Mouse (Mus musculus): ENCODE results near the gene Pla2g10. TPM values are rescaled to one million over a fixed set of nuclear protein-coding genes. Genes with fewer than 3 reads are reported as not detected.
A peak's percentile ranks its signal among the peaks of the same experiment; 100 is the strongest.

Pla2g10 gene
- polyA plus RNA-seq, 1 experiment from 2014 or later, result 0.93 TPM

- H3K9ac ChIP-seq, result peak overlapping the region; percentile 67; the same call in 1 of the 2 replicates
- H3K27ac ChIP-seq (ENCODE audit: low read depth), result peak overlapping the region; percentile 76
- H3K4me1 ChIP-seq (ENCODE audit: insufficient read depth), result 0 out of 2 replicates have a peak, but pooled peaks cover 4% of the 10 kb centered on the region
- no peaks in the 10 kb centered on the region for H3K9me3 ChIP-seq (ENCODE audit: low read depth, low read length)
- no peak for TF ChIP-seq CTCF (IDR thresholded peaks at IDR 0.05; ENCODE audit: low read depth)
- H3K4me2 ChIP-seq, result peak overlapping the region; percentile 65
- 0 out of 2 replicates have a peak overlapping the region, but pooled peaks have one; percentile 67 for H3K4me3 ChIP-seq (ENCODE audit: low read depth, low read length)
- ATAC-seq (ENCODE audit: insufficient read depth), result no peak
- DNase-seq, result no peak
- WGBS, result 73% methylated on average over 10 of the region's 10 CpGs
- H3K36me3 ChIP-seq (ENCODE audit: insufficient read depth), result peaks cover 17% of the 10 kb centered on the region
- no peaks in the 10 kb centered on the region for H3K27me3 ChIP-seq (ENCODE audit: insufficient read depth, low read length)
These were observed 62.2 kb downstream of the Pla2g10 start for GRCm38 (mm10) chr16:13668402-13669108.

- DNase-seq (peak; percentile 97), ATAC-seq (ENCODE audit: insufficient read depth) (peak; percentile 85)
- 0 out of 2 replicates have a peak, but pooled peaks have one; percentile 0 for TF ChIP-seq CTCF (IDR thresholded peaks at IDR 0.05; ENCODE audit: low read depth)
- WGBS, result under 1% methylated on average over 35 of the region's 35 CpGs
- Histone ChIP-seq H3K9me3 (ENCODE audit: low read depth, low read length) (no peaks in the 10 kb centered on the region), H3K27ac (ENCODE audit: low read depth) (peak within 1 kb of the TSS; percentile 76), H3K36me3 (ENCODE audit: insufficient read depth) (peaks cover 22% of the 10 kb centered on the region), H3K9ac (peak within 1 kb of the TSS; percentile 67), H3K4me1 (ENCODE audit: insufficient read depth) (0 out of 2 replicates have a peak, but pooled peaks cover 4% of the 10 kb centered on the region), H3K27me3 (ENCODE audit: insufficient read depth, low read length) (no peaks in the 10 kb centered on the region), H3K4me2 (peak within 1 kb of the TSS; percentile 65), H3K4me3 (ENCODE audit: low read depth, low read length) (peak within 1 kb of the TSS; percentile 67)
These were observed 62.9 kb downstream of the Pla2g10 start, which contains the start of gene Parn for GRCm38 (mm10) chr16:13667878-13668343. Gene Parn, minus strand, starts transcription at chr16:13668170.

Other genes with a start within 250 kb of the Pla2g10 start
- gene Parn, start 62.8 kb downstream of the Pla2g10 start, polyA plus RNA-seq (2014; fragmentation: Nextera tagmentation; extraction: Ambion mirVana), result 40.9 and 41.7 TPM in 2 replicates
- 41.2 and 42.2 TPM in 2 replicates for gene Bfar, start 59.1 kb downstream of the Pla2g10 start, polyA plus RNA-seq (2014; fragmentation: Nextera tagmentation; extraction: Ambion mirVana)
- 6.2 and 6.6 TPM in 2 replicates for gene 3110001I22Rik, start 59.1 kb downstream of the Pla2g10 start, polyA plus RNA-seq (2014; fragmentation: Nextera tagmentation; extraction: Ambion mirVana)
- 63.8 and 66.1 TPM in 2 replicates for gene Rrn3, start 49.7 kb upstream of the Pla2g10 start, polyA plus RNA-seq (2014; fragmentation: Nextera tagmentation; extraction: Ambion mirVana)
- gene Ntan1, start 87.9 kb upstream of the Pla2g10 start, polyA plus RNA-seq (2014; fragmentation: Nextera tagmentation; extraction: Ambion mirVana), result 154 and 162 TPM in 2 replicates
- 92.2 and 96.6 TPM in 2 replicates for gene Pdxdc1, start 172.1 kb upstream of the Pla2g10 start, polyA plus RNA-seq (2014; fragmentation: Nextera tagmentation; extraction: Ambion mirVana)
- 5.9 and 7.8 TPM in 2 replicates for gene Mpv17l, start 172.2 kb upstream of the Pla2g10 start, polyA plus RNA-seq (2014; fragmentation: Nextera tagmentation; extraction: Ambion mirVana)

All from lung, embryonic 14.5 days (tissue).